Mouse (Mus musculus): Measurements from ENCODE around the gene Gnaz. TPM values are rescaled to one million over a fixed set of nuclear protein-coding genes. Genes with fewer than 3 reads are reported as not detected.

Gnaz gene
- polyA plus RNA-seq, 2 experiments, result 2.2 to 2.5 TPM

DNA sequence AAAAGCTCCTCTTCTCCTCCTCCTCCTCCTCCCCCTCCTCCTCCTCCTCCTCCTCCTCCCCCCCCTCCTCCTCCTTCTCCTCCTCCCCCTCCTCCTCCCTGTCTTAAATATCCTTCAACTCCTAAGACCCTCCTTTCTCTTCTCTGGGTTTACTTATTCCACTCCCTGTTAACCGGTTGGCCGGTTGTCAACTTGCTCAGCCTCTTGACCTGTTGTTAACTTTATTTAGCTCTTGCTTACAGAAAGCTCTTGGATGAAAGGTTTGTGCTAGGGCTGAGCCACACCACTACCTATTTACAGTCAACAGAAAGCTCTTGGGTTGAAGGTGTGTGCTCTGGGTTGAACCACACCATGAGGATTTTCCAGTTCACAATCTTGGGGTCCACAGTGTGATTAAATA, 53.3 kb downstream of the Gnaz start:
- 80% methylated on average over 2 of the region's 2 CpGs for WGBS (ENCODE audit: insufficient replicate concordance)
- DNase-seq (ENCODE audit: low read depth in 3 of 3, low spot score in 3 of 3) (no peak), ATAC-seq (ENCODE audit: insufficient read depth) (no peak)
- Histone ChIP-seq H3K4me3 (ENCODE audit: insufficient read depth in 1 of 2, low read depth in 2 of 2, low read length in 2 of 2) (no peak overlapping the region), H3K9me3 (ENCODE audit: control insufficient read depth, low read length) (no peaks in the 10 kb centered on the region), H3K4me2 (ENCODE audit: low read depth) (no peak overlapping the region), H3K4me1 (replicated peaks; ENCODE audit: control insufficient read depth in 2 of 2, insufficient read depth in 2 of 2, low read length in 1 of 2) (no peaks in the 10 kb centered on the region), H3K27ac (no peak overlapping the region), H3K9ac (replicated peaks) (no peak overlapping the region), H3K27me3 (ENCODE audit: control insufficient read depth, insufficient read depth, low read length) (no peaks in the 10 kb centered on the region), H3K36me3 (replicated peaks; ENCODE audit: control insufficient read depth, insufficient read depth, low read depth) (no peaks in the 10 kb centered on the region)
- TF ChIP-seq CTCF (IDR thresholded peaks at IDR 0.05; ENCODE audit: low read depth), result no peak
- no peak for TF ChIP-seq EP300 (IDR thresholded peaks at IDR 0.05; ENCODE audit: low read depth)

DNA sequence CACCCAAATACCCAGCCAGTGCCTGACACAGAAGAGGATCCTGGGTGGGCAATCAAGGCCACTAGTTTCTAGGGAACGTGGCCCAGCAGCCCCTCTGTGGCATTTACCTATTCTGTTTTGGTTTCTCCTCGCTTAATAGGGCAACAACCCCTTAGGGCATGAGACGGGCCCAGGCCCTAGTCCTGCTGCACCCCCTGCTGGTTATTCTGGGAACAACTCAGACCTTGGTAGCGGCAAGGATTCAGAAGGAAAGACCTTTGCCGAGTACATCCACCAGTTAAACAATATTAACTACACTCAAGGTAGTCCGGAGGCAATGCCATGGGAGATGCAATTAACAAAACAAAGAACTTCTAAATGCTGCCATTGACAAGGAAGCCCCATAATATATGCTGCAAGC, 54.2 kb downstream of the Gnaz start:
- Histone ChIP-seq H3K27me3 (ENCODE audit: control insufficient read depth, insufficient read depth, low read length) (no peaks in the 10 kb centered on the region), H3K4me1 (replicated peaks; ENCODE audit: control insufficient read depth in 2 of 2, insufficient read depth in 2 of 2, low read length in 1 of 2) (no peaks in the 10 kb centered on the region), H3K36me3 (replicated peaks; ENCODE audit: control insufficient read depth, insufficient read depth, low read depth) (no peaks in the 10 kb centered on the region), H3K9ac (replicated peaks) (no peak overlapping the region), H3K4me2 (ENCODE audit: low read depth) (no peak overlapping the region), H3K27ac (no peak overlapping the region), H3K4me3 (ENCODE audit: insufficient read depth in 1 of 2, low read depth in 2 of 2, low read length in 2 of 2) (no peak overlapping the region), H3K9me3 (ENCODE audit: control insufficient read depth, low read length) (no peaks in the 10 kb centered on the region)
- peak in 1 of 3 experiments; percentile 23 for DNase-seq (ENCODE audit: low read depth in 3 of 3, low spot score in 3 of 3)
- 8% methylated on average over 6 of the region's 6 CpGs for WGBS (ENCODE audit: insufficient replicate concordance)
- ATAC-seq (ENCODE audit: insufficient read depth), result no peak
- TF ChIP-seq EP300 (IDR thresholded peaks at IDR 0.05; ENCODE audit: low read depth) (no peak), CTCF (IDR thresholded peaks at IDR 0.05; ENCODE audit: low read depth) (peak; percentile 85)

DNA sequence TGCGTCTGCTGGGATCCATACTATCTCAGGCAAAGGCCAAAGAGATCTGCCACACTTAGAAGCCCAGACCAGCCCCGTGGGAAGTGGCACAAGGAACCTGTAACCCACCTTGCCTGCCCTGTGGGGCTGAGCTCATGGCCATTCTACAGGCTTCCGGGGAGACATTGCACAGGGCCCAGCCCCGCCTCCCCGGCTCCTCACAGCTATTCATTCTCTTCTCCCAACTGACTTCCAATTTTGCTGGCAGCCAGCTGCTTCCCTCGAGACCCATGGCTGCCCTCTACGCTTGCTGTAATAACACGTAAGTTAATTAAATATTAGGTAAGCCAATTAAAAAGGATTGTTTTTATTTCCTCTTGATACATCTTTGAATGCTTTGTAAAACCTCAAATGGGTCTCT, 59.5 kb downstream of the Gnaz start:
- no peak for DNase-seq (ENCODE audit: low read depth in 3 of 3, low spot score in 3 of 3)
- Histone ChIP-seq H3K4me1 (replicated peaks; ENCODE audit: control insufficient read depth in 2 of 2, insufficient read depth in 2 of 2, low read length in 1 of 2) (peaks cover 0 to 15% of the 10 kb centered on the region in 2 experiments; a peak in 2 of 4 replicates), H3K27ac (no peak overlapping the region), H3K4me3 (ENCODE audit: insufficient read depth in 1 of 2, low read depth in 2 of 2, low read length in 2 of 2) (no peak overlapping the region), H3K4me2 (ENCODE audit: low read depth) (no peak overlapping the region), H3K9ac (replicated peaks) (no peak overlapping the region), H3K27me3 (ENCODE audit: control insufficient read depth, insufficient read depth, low read length) (no peaks in the 10 kb centered on the region), H3K36me3 (replicated peaks; ENCODE audit: control insufficient read depth, insufficient read depth, low read depth) (no peaks in the 10 kb centered on the region), H3K9me3 (ENCODE audit: control insufficient read depth, low read length) (no peaks in the 10 kb centered on the region)
- 66% methylated on average over 8 of the region's 8 CpGs for WGBS (ENCODE audit: insufficient replicate concordance)
- TF ChIP-seq CTCF (IDR thresholded peaks at IDR 0.05; ENCODE audit: low read depth) (no peak), EP300 (IDR thresholded peaks at IDR 0.05; ENCODE audit: low read depth) (no peak)
- no peak for ATAC-seq (ENCODE audit: insufficient read depth)

DNA sequence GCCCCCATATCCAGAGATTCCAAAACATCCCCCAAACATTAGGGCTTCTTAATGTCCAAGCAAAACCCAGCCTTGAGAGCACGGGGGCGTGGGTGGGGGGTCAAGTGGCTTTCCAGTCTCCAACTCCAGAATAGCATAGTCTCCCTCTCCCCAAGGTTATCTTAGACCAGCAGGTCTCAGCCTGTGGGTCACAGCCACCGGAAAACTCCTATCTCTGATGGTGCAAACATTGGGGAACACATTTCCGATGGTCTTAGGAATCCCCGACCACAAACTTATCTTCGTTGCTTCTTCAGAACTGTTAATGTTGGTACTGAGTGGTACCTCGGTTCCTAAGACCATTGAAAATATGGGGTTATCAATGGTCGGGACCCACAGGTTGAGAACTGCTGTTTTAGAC, 61.8 kb downstream of the Gnaz start:
- no peak for DNase-seq (ENCODE audit: low read depth in 3 of 3, low spot score in 3 of 3)
- peak; percentile 23; the same call in 1 of the 2 replicates for ATAC-seq (ENCODE audit: insufficient read depth)
- no peaks in the 10 kb centered on the region for H3K27me3 ChIP-seq (ENCODE audit: control insufficient read depth, insufficient read depth, low read length)
- H3K4me3 ChIP-seq (ENCODE audit: insufficient read depth in 1 of 2, low read depth in 2 of 2, low read length in 2 of 2), result no peak overlapping the region
- TF ChIP-seq CTCF (IDR thresholded peaks at IDR 0.05; ENCODE audit: low read depth) (no peak), EP300 (IDR thresholded peaks at IDR 0.05; ENCODE audit: low read depth) (peak; percentile 15; the same call in 1 of the 2 replicates)
- 20% methylated on average over 8 of the region's 8 CpGs for WGBS (ENCODE audit: insufficient replicate concordance)
- H3K4me1 ChIP-seq (replicated peaks; ENCODE audit: control insufficient read depth in 2 of 2, insufficient read depth in 2 of 2, low read length in 1 of 2), result peaks cover 0 to 15% of the 10 kb centered on the region in 2 experiments; a peak in 2 of 4 replicates
- no peak overlapping the region for H3K27ac ChIP-seq
- H3K9me3 ChIP-seq (ENCODE audit: control insufficient read depth, low read length), result no peaks in the 10 kb centered on the region
- no peaks in the 10 kb centered on the region for H3K36me3 ChIP-seq (replicated peaks; ENCODE audit: control insufficient read depth, insufficient read depth, low read depth)
- no peak overlapping the region for H3K4me2 ChIP-seq (ENCODE audit: low read depth)
- no peak overlapping the region for H3K9ac ChIP-seq (replicated peaks)

DNA sequence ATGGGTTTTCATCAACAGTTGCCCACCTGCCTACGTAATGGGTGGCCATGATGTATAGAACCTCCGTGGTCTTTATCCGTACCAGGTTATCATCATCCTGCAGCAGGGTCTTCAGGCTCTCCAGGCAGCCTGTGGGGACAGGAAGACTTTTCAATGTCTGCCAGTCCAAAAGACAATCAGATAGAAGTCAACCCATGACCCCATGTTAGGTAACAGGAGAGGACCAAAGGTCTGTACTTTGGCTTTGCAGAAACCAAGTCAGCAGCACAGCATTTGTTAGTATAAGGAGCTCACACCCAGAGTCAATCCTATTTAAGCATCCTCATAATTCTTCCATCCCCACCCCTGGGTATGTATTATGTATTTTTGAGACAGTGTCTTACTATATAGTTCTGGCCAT, 62.7 kb downstream of the Gnaz start:
- ATAC-seq (ENCODE audit: insufficient read depth) (no peak), DNase-seq (ENCODE audit: low read depth in 3 of 3, low spot score in 3 of 3) (no peak)
- no peak overlapping the region for H3K27ac ChIP-seq
- WGBS (ENCODE audit: insufficient replicate concordance), result 43% methylated on average over 3 of the region's 3 CpGs
- TF ChIP-seq EP300 (IDR thresholded peaks at IDR 0.05; ENCODE audit: low read depth) (no peak), CTCF (IDR thresholded peaks at IDR 0.05; ENCODE audit: low read depth) (no peak)
- H3K36me3 ChIP-seq (replicated peaks; ENCODE audit: control insufficient read depth, insufficient read depth, low read depth), result no peaks in the 10 kb centered on the region
- H3K9me3 ChIP-seq (ENCODE audit: control insufficient read depth, low read length), result no peaks in the 10 kb centered on the region
- H3K9ac ChIP-seq (replicated peaks), result no peak overlapping the region
- peaks cover 0 to 15% of the 10 kb centered on the region in 2 experiments; a peak in 2 of 4 replicates for H3K4me1 ChIP-seq (replicated peaks; ENCODE audit: control insufficient read depth in 2 of 2, insufficient read depth in 2 of 2, low read length in 1 of 2)
- H3K4me3 ChIP-seq (ENCODE audit: insufficient read depth in 1 of 2, low read depth in 2 of 2, low read length in 2 of 2), result no peak overlapping the region
- no peak overlapping the region for H3K4me2 ChIP-seq (ENCODE audit: low read depth)
- no peaks in the 10 kb centered on the region for H3K27me3 ChIP-seq (ENCODE audit: control insufficient read depth, insufficient read depth, low read length)

Measured in liver, embryonic 14.5 days (tissue).